Mouse (Mus musculus): Measurements from ENCODE around the gene Alg9.

- TF ChIP-seq POLR2A (IDR thresholded peaks at IDR 0.05; ENCODE audit: low read depth, low read length) (no peak), CTCF (IDR thresholded peaks at IDR 0.05; ENCODE audit: borderline replicate concordance, insufficient read depth, low read length) (no peak)
Observed at GRCm38 (mm10) chr9:50745806-50746205, 29.0 kb upstream of the Alg9 start.

Measured in embryonic fibroblast, embryonic 13.5 days (primary cell).